Mouse (Mus musculus): ENCODE measurements around the gene Asb8.

- no peak for TF ChIP-seq CTCF (IDR thresholded peaks at IDR 0.05; ENCODE audit: borderline replicate concordance, control insufficient read depth, extremely low read depth, insufficient read depth, low read length, poor library complexity)
- TF ChIP-seq POLR2A (IDR thresholded peaks at IDR 0.05; ENCODE audit: control insufficient read depth, extremely low read depth, insufficient read depth, low read length, poor library complexity) = no peak
These were observed 49.7 kb downstream of the Asb8 start for GRCm38 (mm10) chr15:98115779-98116163.
